Mouse (Mus musculus): ENCODE results near the gene Cyp2j12.

GRCm38 (mm10) chr4:96162839-96163238 is 21.9 kb upstream of the Cyp2j12 start:
- no peak for TF ChIP-seq GATA1 (IDR thresholded peaks at IDR 0.05; ENCODE audit: borderline replicate concordance, low read length)
- TF ChIP-seq FLI1 (IDR thresholded peaks at IDR 0.05; ENCODE audit: low read length): no peak

All from megakaryocyte, embryonic 14.5 days (primary cell).